Mouse (Mus musculus) induced T-regulatory cell, adult 2 months (primary cell): ENCODE measurements around the gene Coro2a.

ENCODE experiments used
- DNase-seq: peaks from one replicate; pipeline ENCODE4 v3.0.0-alpha.2; 2012; ENCODE audit warnings: low read depth

The Coro2a gene

GRCm38 (mm10) chr4:46526798-46527557, 75.0 kb downstream of the Coro2a start:
- peak; percentile 82 for DNase-seq

- DNase-seq: peak; percentile 76
Observed at GRCm38 (mm10) chr4:46526226-46526625, 75.8 kb downstream of the Coro2a start.

- no peak for DNase-seq
Observed at GRCm38 (mm10) chr4:46523324-46523723, 78.7 kb downstream of the Coro2a start.

DNA sequence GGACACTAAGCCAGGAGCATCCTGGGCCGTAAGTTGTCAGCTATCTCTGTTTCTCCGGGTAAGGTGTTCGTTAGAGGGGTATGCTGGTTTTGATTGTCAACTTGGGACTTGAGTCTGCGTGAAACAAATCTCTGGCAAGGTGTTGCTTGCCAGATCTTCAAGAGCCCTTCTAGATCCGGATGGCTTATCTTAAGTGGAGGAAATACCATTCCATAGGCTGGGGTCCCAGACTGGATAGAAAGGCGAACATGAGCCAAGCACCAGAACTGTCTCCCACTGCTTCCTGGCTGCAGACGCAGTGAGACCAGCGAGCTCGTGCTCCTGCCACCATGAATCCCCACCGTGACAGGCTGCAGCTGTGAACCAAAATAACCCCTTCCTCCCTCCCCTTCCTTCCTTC, 80.5 kb downstream of the Coro2a start:
- DNase-seq: no peak

DNA sequence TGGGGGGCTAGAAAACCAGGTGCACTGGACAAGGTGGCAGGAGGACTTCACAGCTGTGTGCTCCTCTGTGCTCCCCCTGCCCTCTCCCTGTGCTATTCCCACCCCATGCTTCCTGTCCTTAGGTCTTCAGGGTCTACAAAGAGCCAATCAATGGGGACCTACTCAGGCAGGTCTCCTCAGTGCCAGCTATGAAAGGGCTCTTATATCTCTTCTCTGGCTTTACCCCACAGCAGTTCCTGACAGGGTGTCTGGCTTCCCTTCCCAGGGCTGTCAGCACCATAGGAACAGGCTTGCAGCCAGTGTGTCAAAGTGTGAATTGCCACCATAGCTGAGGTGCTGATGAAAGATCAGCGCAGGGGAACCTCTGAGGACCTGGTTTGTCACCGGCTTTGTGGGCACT, 81.5 kb downstream of the Coro2a start:
- DNase-seq: no peak

DNA sequence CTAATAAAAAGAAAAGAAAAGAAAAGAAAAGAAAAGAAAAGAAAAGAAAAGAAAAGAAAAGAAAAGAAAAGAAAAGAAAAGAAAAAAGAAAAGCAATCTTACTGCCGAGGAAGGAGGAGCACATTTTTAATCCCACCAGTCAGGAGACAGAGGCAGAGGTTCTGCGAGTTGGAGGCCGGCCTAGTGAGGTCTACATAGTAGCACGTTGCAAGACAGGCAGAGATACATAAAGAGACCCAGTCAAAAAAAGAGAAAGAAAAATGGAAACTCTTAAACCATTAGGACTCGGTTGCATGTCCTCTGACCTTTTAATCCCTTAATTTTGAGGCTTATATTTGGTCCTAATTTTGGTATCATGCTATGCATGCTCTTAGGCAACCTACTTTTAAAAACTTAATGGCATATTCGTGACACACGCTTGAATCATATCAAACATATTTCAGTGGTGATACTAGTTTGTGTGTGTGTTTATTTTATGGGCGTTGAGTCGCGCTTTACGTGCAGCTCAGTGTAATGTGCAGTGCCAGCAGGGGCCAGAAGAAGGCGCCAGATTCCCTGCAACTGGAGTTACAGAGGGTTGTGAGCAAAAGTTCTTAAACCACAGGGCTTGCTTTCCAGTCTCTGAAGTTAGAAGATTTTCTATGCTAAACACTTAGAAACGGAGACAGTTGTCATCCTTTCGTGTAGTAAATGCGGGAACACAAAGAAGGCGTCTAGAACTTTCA, 94.1 kb downstream of the Coro2a start:
- DNase-seq: peak; percentile 93

GRCm38 (mm10) chr4:46506801-46507610, 95.0 kb downstream of the Coro2a start:
- DNase-seq: peak; percentile 95

- no peak for DNase-seq
Observed at GRCm38 (mm10) chr4:46505361-46506057, 96.5 kb downstream of the Coro2a start.

- DNase-seq: no peak
Observed at GRCm38 (mm10) chr4:46503881-46504280, 98.1 kb downstream of the Coro2a start.

DNA sequence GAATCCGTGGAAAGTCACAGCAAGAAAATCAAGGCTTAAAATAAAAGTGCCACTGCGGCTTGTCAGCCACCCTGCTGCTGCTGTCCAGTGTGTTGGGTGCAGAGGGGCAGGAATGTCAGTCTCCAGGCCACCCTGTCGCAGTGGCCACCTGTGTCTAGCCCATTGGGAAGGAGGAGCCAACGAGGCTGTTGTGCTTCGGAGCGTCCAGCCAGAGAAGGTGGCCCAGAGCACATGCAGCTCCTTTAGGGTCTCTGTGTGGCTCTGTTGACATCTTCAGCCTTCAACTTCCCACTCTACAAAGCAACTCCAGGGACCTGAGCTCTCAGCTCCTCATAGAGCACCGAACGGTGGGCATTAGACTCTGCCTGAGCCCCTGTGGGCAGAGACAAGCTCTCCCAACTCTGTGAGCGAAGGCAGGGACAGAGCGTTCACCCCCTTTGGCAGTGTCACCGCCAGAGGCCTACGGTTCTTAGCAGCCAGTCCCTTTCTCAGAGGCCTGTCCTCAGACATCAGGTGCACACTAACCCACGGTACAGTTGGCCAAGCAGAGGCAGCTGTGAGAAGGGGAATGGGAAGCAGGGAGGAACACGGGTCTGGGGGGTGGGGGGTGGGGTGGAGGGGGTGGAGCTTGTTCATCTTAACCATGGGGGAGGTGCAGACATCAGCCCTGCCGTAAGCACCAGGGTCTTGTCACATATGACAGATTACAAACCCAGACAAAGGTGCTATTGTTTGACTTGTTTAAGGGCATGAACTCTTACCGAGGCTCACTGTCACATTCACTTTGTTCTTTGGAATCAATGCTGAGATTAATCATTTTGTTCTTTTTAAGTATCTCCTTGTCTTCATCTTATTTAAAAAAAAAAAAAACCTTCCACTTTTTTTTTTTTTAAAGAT, 99.1 kb downstream of the Coro2a start:
- no peak for DNase-seq

DNA sequence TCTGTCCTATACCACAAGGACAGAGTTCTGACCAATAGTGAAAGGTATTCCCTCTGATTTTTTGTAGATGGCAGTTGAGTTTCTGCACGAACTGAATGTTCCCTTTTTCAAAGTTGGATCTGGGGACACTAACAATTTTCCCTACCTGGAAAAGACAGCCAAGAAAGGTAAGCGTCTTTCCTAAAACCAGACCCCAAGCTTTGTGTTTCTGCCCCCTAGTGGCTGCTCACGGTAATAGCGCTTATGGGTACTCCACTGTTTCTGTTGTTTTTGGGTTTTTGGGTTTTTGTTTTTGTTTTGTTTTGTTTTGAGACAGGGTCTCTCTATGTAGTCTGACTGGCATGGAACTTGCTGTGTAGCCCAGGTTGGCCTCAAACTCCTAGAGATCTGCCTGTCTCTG, 103.0 kb downstream of the Coro2a start:
- DNase-seq: peak; percentile 81

DNA sequence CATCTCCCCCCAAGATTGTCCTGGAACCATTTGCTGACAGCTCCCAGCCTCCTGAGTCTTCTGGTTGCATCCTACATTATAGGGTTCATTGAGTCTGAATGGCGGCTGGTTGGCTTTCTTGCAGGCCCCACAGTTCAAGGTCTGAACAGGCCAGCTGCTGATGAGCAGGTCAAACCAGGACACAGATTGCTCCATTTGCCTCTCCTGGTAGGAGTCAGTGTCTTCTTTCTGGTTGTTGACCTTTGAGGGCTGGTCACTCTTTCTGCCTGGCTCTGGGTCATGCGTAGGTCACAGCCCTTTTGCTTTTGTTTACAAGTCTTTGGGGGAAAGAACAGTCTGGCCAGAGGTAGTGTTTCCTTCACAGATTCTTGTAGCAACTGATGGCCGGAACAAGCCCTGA, 103.5 kb downstream of the Coro2a start:
- no peak for DNase-seq

- DNase-seq: peak; percentile 93
Observed at GRCm38 (mm10) chr4:46497286-46497892, 104.6 kb downstream of the Coro2a start.

DNA sequence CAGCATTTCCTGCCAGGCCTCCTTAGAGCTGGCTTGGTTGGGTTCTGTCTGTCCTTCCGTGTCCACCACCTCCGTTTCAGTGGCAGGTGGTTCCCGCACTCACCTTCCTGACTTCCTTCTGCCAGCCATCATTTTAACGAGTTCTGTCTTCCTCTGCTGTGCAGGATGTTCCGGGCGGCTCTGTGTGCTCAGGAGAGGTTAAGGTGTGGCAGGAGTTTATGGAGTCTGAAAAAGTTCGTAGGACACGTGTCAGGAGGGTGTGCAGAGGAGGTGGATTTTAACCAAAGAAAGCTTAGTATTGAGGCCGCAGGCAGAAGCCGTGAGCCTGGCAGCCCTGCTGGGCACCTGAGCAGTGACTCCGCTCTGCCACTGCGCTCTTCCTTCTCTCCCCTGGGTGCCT, 106.5 kb downstream of the Coro2a start:
- DNase-seq: no peak

DNA sequence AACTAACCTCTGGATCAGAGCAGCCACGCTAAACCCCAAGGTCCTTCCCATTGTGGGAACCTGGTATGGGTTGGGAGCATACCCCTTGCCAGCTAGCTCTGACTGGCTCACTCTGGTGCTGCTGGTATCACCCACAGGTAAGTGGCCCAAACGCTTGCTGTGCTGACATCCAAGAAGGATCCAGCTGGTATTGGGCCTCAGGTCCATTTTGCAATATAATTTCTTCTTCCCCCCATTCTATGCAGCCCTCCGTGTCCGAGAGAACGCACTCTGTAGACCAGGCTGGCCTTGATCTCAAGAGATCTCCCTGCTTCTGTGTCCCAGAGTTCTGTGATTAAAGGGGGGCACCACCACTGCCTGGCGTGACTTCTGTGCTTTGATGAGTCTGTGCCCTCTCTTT, 108.9 kb downstream of the Coro2a start:
- no peak for DNase-seq

DNA sequence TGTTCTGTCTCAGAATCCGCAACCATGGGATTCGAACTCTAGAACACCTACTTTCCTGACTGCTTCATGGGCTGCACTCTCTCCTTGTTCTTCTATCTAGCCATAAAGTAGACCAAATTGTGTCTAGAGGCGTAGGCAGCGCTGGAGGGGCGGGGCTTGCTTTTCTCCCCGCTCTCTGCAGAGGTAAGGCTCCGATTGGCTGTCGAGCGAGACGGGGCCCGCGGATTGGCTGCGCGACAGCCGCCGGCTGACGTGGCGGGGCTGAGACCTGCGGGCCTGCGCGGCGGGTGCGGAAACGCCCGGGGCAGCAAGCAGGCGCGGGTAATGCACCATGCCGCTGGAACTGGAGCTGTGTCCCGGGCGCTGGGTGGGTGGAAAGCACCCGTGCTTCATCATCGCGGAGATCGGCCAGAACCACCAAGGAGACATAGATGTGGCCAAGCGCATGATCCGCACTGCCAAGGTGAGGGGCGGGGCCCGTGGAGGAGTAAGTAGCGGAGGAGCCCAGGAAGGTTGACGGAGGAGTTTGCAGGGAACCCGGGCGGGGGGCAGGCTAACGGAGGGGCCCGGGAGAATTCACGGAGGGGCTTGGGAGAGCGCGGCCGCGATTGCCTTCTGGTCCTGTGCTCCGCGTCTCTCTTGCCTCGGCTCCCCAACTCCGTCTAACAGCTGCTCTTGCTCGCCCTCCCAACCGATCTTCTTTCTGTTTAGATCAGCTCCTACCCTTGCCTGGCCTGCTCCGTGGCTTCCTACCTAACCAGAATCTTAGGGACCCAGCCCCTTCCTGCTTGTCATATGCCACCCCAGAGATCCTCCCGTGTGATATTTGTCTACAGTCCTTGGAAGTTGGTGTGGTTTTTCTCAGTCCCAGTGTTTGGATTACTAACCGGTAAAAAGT, 112.7 kb downstream of the Coro2a start, which contains the start of gene Nans:
Nans (plus strand) TSS at position 221 of the 898 bp plus-strand sequence.
- DNase-seq: peak; percentile 96

- DNase-seq: no peak
Observed at GRCm38 (mm10) chr4:46487348-46487747, 114.7 kb downstream of the Coro2a start.
